Mouse (Mus musculus): Measurements from ENCODE around the gene Asic3. TPM values are rescaled to one million over a fixed set of nuclear protein-coding genes. Genes with fewer than 3 reads are reported as not detected.
A peak's percentile ranks its signal among the peaks of the same experiment; 100 is the strongest.

Asic3 gene
- polyA plus RNA-seq (2011; ENCODE audit: insufficient read depth, insufficient read length, low read depth, missing spikeins) = 0.88 TPM in 1 of 2 replicates, not detected in the other

DNA sequence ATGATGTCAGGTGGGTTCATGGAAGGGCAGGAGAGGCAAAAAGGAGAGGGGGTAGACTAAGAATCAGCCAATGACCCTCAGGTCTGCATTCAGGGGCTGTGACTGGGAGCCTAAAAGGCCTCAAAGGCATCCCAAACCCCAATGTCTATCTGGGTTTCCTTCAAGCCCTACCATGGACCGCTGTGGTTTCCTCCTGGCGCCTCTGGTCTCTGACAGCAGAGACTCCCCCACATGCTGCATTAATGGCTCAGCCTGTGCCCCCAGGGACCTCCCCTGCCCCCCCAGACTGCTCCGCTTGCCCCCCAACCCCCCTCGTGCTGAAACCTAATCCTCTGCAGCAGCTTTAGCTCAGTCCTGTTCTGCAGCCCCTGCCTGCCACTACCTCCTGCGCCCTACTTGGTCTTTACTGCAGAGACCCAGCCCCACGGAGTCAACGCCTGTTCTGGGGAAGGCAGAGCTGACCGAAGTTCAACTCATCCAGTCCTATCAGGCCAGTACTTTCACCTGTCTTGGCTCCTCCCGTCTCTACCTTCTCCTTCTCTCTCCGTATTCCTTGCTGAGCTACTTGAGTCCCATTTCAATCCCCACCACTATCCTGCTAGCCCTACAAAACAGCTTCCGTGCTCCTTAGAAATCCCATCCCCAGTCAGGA, at the start of gene Asic3:
Asic3 (plus strand) TSS at position 351 of the 652 bp plus-strand sequence.
- Histone ChIP-seq H3K4me1 (ENCODE audit: control insufficient read depth, insufficient read depth, low read length) (peaks cover 3% of the 10 kb centered on the region), H3K9ac (ENCODE audit: low read depth, poor library complexity, severe bottlenecking) (no peak within 1 kb of the TSS), H3K27me3 (ENCODE audit: control insufficient read depth, insufficient read depth, low read length, poor library complexity, severe bottlenecking) (no peaks in the 10 kb centered on the region), H3K9me3 (replicated peaks; ENCODE audit: control insufficient read depth, insufficient read depth, low read length, poor library complexity, severe bottlenecking) (no peaks in the 10 kb centered on the region), H3K36me3 (ENCODE audit: control insufficient read depth, insufficient read depth, low read length, poor library complexity, severe bottlenecking) (no peaks in the 10 kb centered on the region), H3K27ac (ENCODE audit: insufficient read depth, low read length) (no peak within 1 kb of the TSS), H3K4me3 (ENCODE audit: low read depth, low read length) (peak within 1 kb of the TSS; percentile 38)
- TF ChIP-seq EP300 (IDR thresholded peaks at IDR 0.05; ENCODE audit: insufficient read depth, low read depth, low read length) = no peak
- no peak for TF ChIP-seq POLR2A (IDR thresholded peaks at IDR 0.05; ENCODE audit: insufficient read depth, low read length)
- TF ChIP-seq CTCF (IDR thresholded peaks at IDR 0.05; ENCODE audit: low read depth, low read length) = no peak

- Histone ChIP-seq H3K9me3 (replicated peaks; ENCODE audit: control insufficient read depth, insufficient read depth, low read length, poor library complexity, severe bottlenecking) (no peaks in the 10 kb centered on the region), H3K27me3 (ENCODE audit: control insufficient read depth, insufficient read depth, low read length, poor library complexity, severe bottlenecking) (no peaks in the 10 kb centered on the region), H3K27ac (ENCODE audit: insufficient read depth, low read length) (no peak overlapping the region), H3K4me3 (ENCODE audit: low read depth, low read length) (no peak overlapping the region), H3K36me3 (ENCODE audit: control insufficient read depth, insufficient read depth, low read length, poor library complexity, severe bottlenecking) (no peaks in the 10 kb centered on the region), H3K4me1 (ENCODE audit: control insufficient read depth, insufficient read depth, low read length) (peaks cover 2% of the 10 kb centered on the region), H3K9ac (ENCODE audit: low read depth, poor library complexity, severe bottlenecking) (no peak overlapping the region)
- TF ChIP-seq EP300 (IDR thresholded peaks at IDR 0.05; ENCODE audit: insufficient read depth, low read depth, low read length) = no peak
- TF ChIP-seq POLR2A (IDR thresholded peaks at IDR 0.05; ENCODE audit: insufficient read depth, low read length) = no peak
- no peak for TF ChIP-seq CTCF (IDR thresholded peaks at IDR 0.05; ENCODE audit: low read depth, low read length)
Observed at GRCm38 (mm10) chr5:24363467-24363866, 49.7 kb upstream of the Asic3 start.

DNA sequence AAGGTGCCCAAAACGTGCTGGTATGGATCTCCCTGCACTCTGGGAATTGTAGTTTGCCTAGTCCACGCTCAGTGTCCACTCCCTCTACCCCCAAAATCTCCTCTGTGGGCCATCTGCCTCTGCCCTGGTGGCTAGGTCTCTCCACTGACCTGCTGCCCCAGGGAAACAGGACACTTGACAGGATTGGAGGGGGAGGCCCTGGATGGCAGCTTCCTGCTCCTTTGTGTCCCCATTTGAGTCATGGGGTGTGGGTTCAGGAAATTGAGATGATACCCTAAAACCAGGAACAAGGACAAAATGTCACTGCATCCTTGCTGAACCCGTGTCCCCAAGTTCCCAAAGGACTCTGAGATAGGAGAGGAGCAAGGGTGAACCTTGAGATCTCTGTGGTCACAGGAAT, 49.1 kb upstream of the Asic3 start:
- Histone ChIP-seq H3K9ac (ENCODE audit: low read depth, poor library complexity, severe bottlenecking) (no peak overlapping the region), H3K27me3 (ENCODE audit: control insufficient read depth, insufficient read depth, low read length, poor library complexity, severe bottlenecking) (no peaks in the 10 kb centered on the region), H3K27ac (ENCODE audit: insufficient read depth, low read length) (no peak overlapping the region), H3K4me1 (ENCODE audit: control insufficient read depth, insufficient read depth, low read length) (peaks cover 2% of the 10 kb centered on the region), H3K36me3 (ENCODE audit: control insufficient read depth, insufficient read depth, low read length, poor library complexity, severe bottlenecking) (no peaks in the 10 kb centered on the region), H3K9me3 (replicated peaks; ENCODE audit: control insufficient read depth, insufficient read depth, low read length, poor library complexity, severe bottlenecking) (no peaks in the 10 kb centered on the region), H3K4me3 (ENCODE audit: low read depth, low read length) (no peak overlapping the region)
- TF ChIP-seq CTCF (IDR thresholded peaks at IDR 0.05; ENCODE audit: low read depth, low read length) (no peak), POLR2A (IDR thresholded peaks at IDR 0.05; ENCODE audit: insufficient read depth, low read length) (no peak), EP300 (IDR thresholded peaks at IDR 0.05; ENCODE audit: insufficient read depth, low read depth, low read length) (no peak)

GRCm38 (mm10) chr5:24364508-24364907, 48.7 kb upstream of the Asic3 start, which contains the start of gene Nos3:
Gene Nos3, plus strand, starts transcription at chr5:24364810.
- Histone ChIP-seq H3K9me3 (replicated peaks; ENCODE audit: control insufficient read depth, insufficient read depth, low read length, poor library complexity, severe bottlenecking) (no peaks in the 10 kb centered on the region), H3K4me3 (ENCODE audit: low read depth, low read length) (peak within 1 kb of the TSS; percentile 9; the same call in 1 of the 2 replicates), H3K9ac (ENCODE audit: low read depth, poor library complexity, severe bottlenecking) (no peak within 1 kb of the TSS), H3K36me3 (ENCODE audit: control insufficient read depth, insufficient read depth, low read length, poor library complexity, severe bottlenecking) (no peaks in the 10 kb centered on the region), H3K4me1 (ENCODE audit: control insufficient read depth, insufficient read depth, low read length) (peaks cover 2% of the 10 kb centered on the region), H3K27ac (ENCODE audit: insufficient read depth, low read length) (no peak within 1 kb of the TSS), H3K27me3 (ENCODE audit: control insufficient read depth, insufficient read depth, low read length, poor library complexity, severe bottlenecking) (no peaks in the 10 kb centered on the region)
- TF ChIP-seq EP300 (IDR thresholded peaks at IDR 0.05; ENCODE audit: insufficient read depth, low read depth, low read length) (no peak), POLR2A (IDR thresholded peaks at IDR 0.05; ENCODE audit: insufficient read depth, low read length) (no peak), CTCF (IDR thresholded peaks at IDR 0.05; ENCODE audit: low read depth, low read length) (no peak)

- no peak overlapping the region for H3K27ac ChIP-seq (ENCODE audit: insufficient read depth, low read length)
- no peak overlapping the region; the same call in 1 of the 2 replicates for H3K4me3 ChIP-seq (ENCODE audit: low read depth, low read length)
- no peak overlapping the region for H3K9ac ChIP-seq (ENCODE audit: low read depth, poor library complexity, severe bottlenecking)
- no peaks in the 10 kb centered on the region for H3K36me3 ChIP-seq (ENCODE audit: control insufficient read depth, insufficient read depth, low read length, poor library complexity, severe bottlenecking)
- peaks cover 2% of the 10 kb centered on the region for H3K4me1 ChIP-seq (ENCODE audit: control insufficient read depth, insufficient read depth, low read length)
- H3K27me3 ChIP-seq (ENCODE audit: control insufficient read depth, insufficient read depth, low read length, poor library complexity, severe bottlenecking) = no peaks in the 10 kb centered on the region
- TF ChIP-seq POLR2A (IDR thresholded peaks at IDR 0.05; ENCODE audit: insufficient read depth, low read length) (no peak), EP300 (IDR thresholded peaks at IDR 0.05; ENCODE audit: insufficient read depth, low read depth, low read length) (no peak), CTCF (IDR thresholded peaks at IDR 0.05; ENCODE audit: low read depth, low read length) (no peak)
- no peaks in the 10 kb centered on the region for H3K9me3 ChIP-seq (replicated peaks; ENCODE audit: control insufficient read depth, insufficient read depth, low read length, poor library complexity, severe bottlenecking)
Observed at GRCm38 (mm10) chr5:24364963-24365362, 48.2 kb upstream of the Asic3 start.

- H3K27me3 ChIP-seq (ENCODE audit: control insufficient read depth, insufficient read depth, low read length, poor library complexity, severe bottlenecking) = no peaks in the 10 kb centered on the region
- TF ChIP-seq POLR2A (IDR thresholded peaks at IDR 0.05; ENCODE audit: insufficient read depth, low read length) (no peak), CTCF (IDR thresholded peaks at IDR 0.05; ENCODE audit: low read depth, low read length) (no peak), EP300 (IDR thresholded peaks at IDR 0.05; ENCODE audit: insufficient read depth, low read depth, low read length) (no peak)
- no peaks in the 10 kb centered on the region for H3K9me3 ChIP-seq (replicated peaks; ENCODE audit: control insufficient read depth, insufficient read depth, low read length, poor library complexity, severe bottlenecking)
- H3K27ac ChIP-seq (ENCODE audit: insufficient read depth, low read length) = no peak overlapping the region
- no peak overlapping the region for H3K4me3 ChIP-seq (ENCODE audit: low read depth, low read length)
- H3K4me1 ChIP-seq (ENCODE audit: control insufficient read depth, insufficient read depth, low read length) = peaks cover 2% of the 10 kb centered on the region
- H3K36me3 ChIP-seq (ENCODE audit: control insufficient read depth, insufficient read depth, low read length, poor library complexity, severe bottlenecking) = no peaks in the 10 kb centered on the region
- H3K9ac ChIP-seq (ENCODE audit: low read depth, poor library complexity, severe bottlenecking) = no peak overlapping the region
Observed at GRCm38 (mm10) chr5:24365528-24365927, 47.7 kb upstream of the Asic3 start.
